Mouse (Mus musculus) hindbrain, embryonic 16.5 days (tissue): ENCODE results near the gene Nrf1. TPM values are rescaled to one million over a fixed set of nuclear protein-coding genes. Genes with fewer than 3 reads are reported as not detected.

Experiments used
- ATAC-seq: fragments of 200-750 bp; cut with Nextera tagmentation; 2 replicates; pipeline ENCODE4 v1.8.0; 2017; ENCODE audit warnings: moderate TSS enrichment, moderate library complexity
- H3K27ac ChIP-seq: fragments of 300-500 bp; sonication (generic); 2 replicates; pipeline ENCODE4 v1.5.1; 2014; ENCODE audit warnings: low read depth, mild to moderate bottlenecking, control low read depth, low read length, moderate library complexity
- H3K27me3 ChIP-seq: fragments of 300-500 bp; sonication (generic); replicated peaks from 2 replicates; pipeline ENCODE4 v1.6.1; 2014; ENCODE audit warnings: low read length; ENCODE audit not compliant: control insufficient read depth, insufficient read depth
- H3K36me3 ChIP-seq: fragments of 300-500 bp; sonication (generic); 2 replicates; pipeline ENCODE4 v1.6.1; 2014; ENCODE audit warnings: mild to moderate bottlenecking, low read length, moderate library complexity, mixed read lengths; ENCODE audit not compliant: control insufficient read depth, insufficient read depth
- H3K4me1 ChIP-seq: fragments of 300-500 bp; sonication (generic); 2 replicates; pipeline ENCODE4 v1.6.1; 2014; ENCODE audit warnings: low read depth, low read length; ENCODE audit not compliant: control insufficient read depth, insufficient read depth
- H3K4me2 ChIP-seq: fragments of 300-500 bp; sonication (generic); 2 replicates; pipeline ENCODE4 v1.6.1; 2014; ENCODE audit warnings: mild to moderate bottlenecking, low read length, control low read depth, moderate library complexity
- H3K4me3 ChIP-seq: fragments of 300-500 bp; sonication (generic); 2 replicates; pipeline ENCODE4 v1.5.1; 2014; ENCODE audit warnings: mild to moderate bottlenecking, low read length, control low read depth, moderate library complexity
- H3K9ac ChIP-seq: fragments of 300-500 bp; sonication (generic); 2 replicates; pipeline ENCODE4 v1.6.1; 2014; ENCODE audit warnings: low read depth, mild to moderate bottlenecking, control low read depth, low read length, moderate library complexity
- H3K9me3 ChIP-seq: fragments of 300-500 bp; sonication (generic); 2 replicates; pipeline ENCODE4 v1.6.1; 2014; ENCODE audit warnings: mild to moderate bottlenecking, low read length, moderate library complexity; ENCODE audit not compliant: control insufficient read depth
- WGBS: fragments of 180-500 bp; shearing (Covaris S2); extraction: QIAGEN DNeasy Blood & Tissue Kit; methylation state at CpG from one replicate; pipeline ENCODE4 v1.1.7; 2014; 5-methylcytosine and 5-hydroxymethylcytosine counted together
- polyA plus RNA-seq: library from polyadenylated mRNA; unstranded; fragments of >200 nt; fragmentation: Nextera tagmentation; extraction: Ambion mirVana; gene quantifications from 2 replicates; pipeline ENCODE4 v1.2.1, GENCODE M21; 2015

Gene Nrf1
- polyA plus RNA-seq, 1 experiment from 2014 or later: 28.4 TPM

GRCm38 (mm10) chr6:30101773-30102415, 54.1 kb downstream of the Nrf1 start:
- Histone ChIP-seq H3K4me1 (no peaks in the 10 kb centered on the region), H3K36me3 (peaks cover 18% of the 10 kb centered on the region), H3K27me3 (no peaks in the 10 kb centered on the region), H3K4me2 (no peak overlapping the region), H3K9ac (no peak overlapping the region), H3K9me3 (no peaks in the 10 kb centered on the region), H3K27ac (no peak overlapping the region), H3K4me3 (no peak overlapping the region)
- ATAC-seq: no peak
- WGBS: 81% methylated on average over 12 of the region's 12 CpGs

- no peak for ATAC-seq
- peaks cover 6% of the 10 kb centered on the region for H3K36me3 ChIP-seq
- H3K4me3 ChIP-seq: no peak overlapping the region
- H3K4me2 ChIP-seq: no peak overlapping the region
- 93% methylated on average over 2 of the region's 2 CpGs for WGBS
- H3K27me3 ChIP-seq: no peaks in the 10 kb centered on the region
- H3K9ac ChIP-seq: no peak overlapping the region
- no peaks in the 10 kb centered on the region for H3K9me3 ChIP-seq
- no peak overlapping the region for H3K27ac ChIP-seq
- H3K4me1 ChIP-seq: no peaks in the 10 kb centered on the region
Observed at GRCm38 (mm10) chr6:30106091-30106490, 58.3 kb downstream of the Nrf1 start.

GRCm38 (mm10) chr6:30107456-30107855, 59.7 kb downstream of the Nrf1 start:
- Histone ChIP-seq H3K36me3 (peaks cover 3% of the 10 kb centered on the region), H3K9me3 (no peaks in the 10 kb centered on the region), H3K4me3 (no peak overlapping the region), H3K27ac (no peak overlapping the region), H3K4me1 (no peaks in the 10 kb centered on the region), H3K9ac (no peak overlapping the region), H3K4me2 (no peak overlapping the region), H3K27me3 (no peaks in the 10 kb centered on the region)
- no peak for ATAC-seq
- 80% methylated on average over 2 of the region's 2 CpGs for WGBS

GRCm38 (mm10) chr6:30109820-30110502, 62.2 kb downstream of the Nrf1 start:
- Histone ChIP-seq H3K27ac (no peak overlapping the region), H3K27me3 (no peaks in the 10 kb centered on the region), H3K36me3 (0 out of 2 replicates have a peak, but pooled peaks cover 1% of the 10 kb centered on the region), H3K4me2 (no peak overlapping the region), H3K9ac (no peak overlapping the region), H3K9me3 (no peaks in the 10 kb centered on the region), H3K4me3 (no peak overlapping the region), H3K4me1 (no peaks in the 10 kb centered on the region)
- 90% methylated on average over 10 of the region's 10 CpGs for WGBS
- no peak for ATAC-seq

GRCm38 (mm10) chr6:30112349-30113132, 64.8 kb downstream of the Nrf1 start:
- no peak for ATAC-seq
- no peak overlapping the region for H3K4me3 ChIP-seq
- H3K27ac ChIP-seq: no peak overlapping the region
- WGBS: 90% methylated on average over 4 of the region's 4 CpGs
- no peaks in the 10 kb centered on the region for H3K9me3 ChIP-seq
- H3K36me3 ChIP-seq: peaks cover 13% of the 10 kb centered on the region
- no peak overlapping the region for H3K4me2 ChIP-seq
- no peaks in the 10 kb centered on the region for H3K27me3 ChIP-seq
- no peak overlapping the region for H3K9ac ChIP-seq
- no peaks in the 10 kb centered on the region for H3K4me1 ChIP-seq

GRCm38 (mm10) chr6:30114101-30114500, 66.3 kb downstream of the Nrf1 start:
- Histone ChIP-seq H3K4me1 (no peaks in the 10 kb centered on the region), H3K9ac (no peak overlapping the region), H3K27me3 (no peaks in the 10 kb centered on the region), H3K4me3 (no peak overlapping the region), H3K4me2 (no peak overlapping the region), H3K9me3 (no peaks in the 10 kb centered on the region), H3K27ac (no peak overlapping the region), H3K36me3 (peaks cover 13% of the 10 kb centered on the region)
- ATAC-seq: no peak
- 92% methylated on average over 2 of the region's 2 CpGs for WGBS

GRCm38 (mm10) chr6:30121152-30121551, 73.4 kb downstream of the Nrf1 start:
- Histone ChIP-seq H3K4me2 (no peak overlapping the region), H3K9ac (no peak overlapping the region), H3K9me3 (no peaks in the 10 kb centered on the region), H3K4me3 (no peak overlapping the region), H3K27me3 (no peaks in the 10 kb centered on the region), H3K4me1 (no peaks in the 10 kb centered on the region), H3K27ac (no peak overlapping the region), H3K36me3 (peaks cover 9% of the 10 kb centered on the region)
- ATAC-seq: no peak
- WGBS: 90% methylated on average over 2 of the region's 2 CpGs

GRCm38 (mm10) chr6:30121600-30121999, 73.8 kb downstream of the Nrf1 start:
- Histone ChIP-seq H3K9ac (no peak overlapping the region), H3K4me3 (no peak overlapping the region), H3K27me3 (no peaks in the 10 kb centered on the region), H3K4me2 (no peak overlapping the region), H3K36me3 (peaks cover 6% of the 10 kb centered on the region), H3K27ac (no peak overlapping the region), H3K4me1 (no peaks in the 10 kb centered on the region), H3K9me3 (no peaks in the 10 kb centered on the region)
- no peak for ATAC-seq
- whole genome bisulfite sequencing: 88% methylated on average over 1 of the region's 1 CpGs

GRCm38 (mm10) chr6:30123391-30123790, 75.6 kb downstream of the Nrf1 start:
- no peak overlapping the region for H3K4me2 ChIP-seq
- WGBS: 78% methylated on average over 1 of the region's 1 CpGs
- H3K27me3 ChIP-seq: no peaks in the 10 kb centered on the region
- no peak for ATAC-seq
- no peaks in the 10 kb centered on the region for H3K9me3 ChIP-seq
- peaks cover 3% of the 10 kb centered on the region for H3K36me3 ChIP-seq
- no peak overlapping the region for H3K9ac ChIP-seq
- no peaks in the 10 kb centered on the region for H3K4me1 ChIP-seq
- no peak overlapping the region for H3K4me3 ChIP-seq
- H3K27ac ChIP-seq: no peak overlapping the region
